In genomic region chr10:83004389-83004788, GRCm38 (mm10) we compare ENCODE assay signal across 7 mouse cellular contexts. TPM values are rescaled to one million over a fixed set of nuclear protein-coding genes. Genes with fewer than 3 reads are reported as not detected.
DNase-seq lines count a peak whose midpoint lies in the region; ATAC-seq lines count a peak whose summit lies in the region.

No protein-coding gene starts in this region.

- ATAC-seq in heart, embryonic 11.5 days (replicated peaks; ENCODE audit: insufficient number of reproducible peaks, low FRiP score, low TSS enrichment), result no peak

- no peak overlapping the region for H3K9ac ChIP-seq in heart, embryonic 11.5 days (ENCODE audit: low read depth, low read length)

- H3K27me3 ChIP-seq in heart, embryonic 11.5 days (ENCODE audit: control insufficient read depth, insufficient read depth, low read length), result peaks cover 14% of the 10 kb centered on the region

- H3K36me3 ChIP-seq in heart, embryonic 11.5 days (ENCODE audit: control insufficient read depth, insufficient read depth, low read length), result no peaks in the 10 kb centered on the region

- WGBS in heart, embryonic 11.5 days (ENCODE audit: insufficient replicate concordance), result 30% methylated on average over 9 of the region's 9 CpGs

- H3K27ac ChIP-seq in heart, embryonic 11.5 days (ENCODE audit: low read depth, low read length), result no peak overlapping the region

- peak overlapping the region; percentile 25 for H3K4me2 ChIP-seq in heart, embryonic 11.5 days

- no peaks in the 10 kb centered on the region; the same call in 1 of the 2 replicates for H3K9me3 ChIP-seq in heart, embryonic 11.5 days (replicated peaks; ENCODE audit: control insufficient read depth, low read length)

- peak; percentile 28 to 43 for DNase-seq in CD8-positive naive resting alpha-beta T cell, adult 2 months (ENCODE audit: low read depth in 2 of 2, low spot score in 2 of 2)
- peak; percentile 74 for DNase-seq in adrenal gland, adult 2 months
- peak; percentile 91 for DNase-seq in layer of hippocampus, adult 9-11 months
- DNase-seq in lung, postnatal 36 days, result peak; percentile 82
- DNase-seq in thymus, postnatal 36 days, result peak; percentile 49 to 58
- no peak for DNase-seq in cerebellum, adult 11-12 months

- H3K4me1 ChIP-seq in heart, embryonic 11.5 days (ENCODE audit: control insufficient read depth, insufficient read depth, low read length), result peaks cover 17% of the 10 kb centered on the region

- no peak overlapping the region for H3K4me3 ChIP-seq in heart, embryonic 11.5 days (ENCODE audit: low read depth, low read length)

RNA-seq across cellular contexts. Expression of gene Chst11, which starts 19.1 kb away (rescaled TPM):
- total RNA-seq in adrenal gland, adult 2 months (2021), result 10 to 100 TPM; 40.3 to 70.3 TPM
- polyA plus RNA-seq in adrenal gland, adult 2 months (2012; rRNA removed), result 35.2 and 40.2 TPM in 2 replicates
- polyA plus RNA-seq in heart, embryonic 11.5 days (2014; fragmentation: Nextera tagmentation; extraction: Ambion mirVana), result 3.0 and 3.1 TPM in 2 replicates
